Mouse (Mus musculus) kidney, postnatal 25 days (tissue): ENCODE data around the gene Coro6.

Experiments used
- DNase-seq, 2 experiments: peaks; one replicate each; pipeline ENCODE4 v3.0.0; 2021; ENCODE audit warnings: mixed read lengths in 2 of 2

The Coro6 gene

DNA sequence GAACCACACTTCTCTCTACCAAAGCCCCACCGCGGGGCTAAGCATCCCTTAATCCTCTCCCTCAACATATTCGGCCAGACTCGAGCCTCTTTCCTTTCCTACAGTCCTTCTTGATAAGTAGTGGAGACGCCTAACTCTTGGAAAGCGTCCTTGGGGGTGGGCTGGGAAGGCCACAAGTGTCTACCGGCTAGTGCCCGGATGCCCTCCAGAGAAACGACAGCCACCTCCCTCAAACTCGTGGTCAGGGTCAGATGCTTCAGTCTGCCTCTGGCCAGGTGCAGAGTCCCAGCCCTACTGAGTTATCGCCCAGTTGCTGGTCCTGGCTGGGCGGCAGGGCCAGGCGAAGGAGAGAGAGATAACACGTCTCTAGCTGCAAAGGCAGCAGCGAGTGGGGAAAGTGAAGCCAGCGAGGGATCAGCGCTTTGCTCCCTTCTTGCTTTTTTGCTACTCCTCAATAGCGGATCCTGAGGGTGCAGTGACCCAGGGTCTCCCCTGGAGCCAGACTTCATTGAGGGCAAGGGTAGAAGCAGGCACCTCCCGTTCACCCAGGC, 52.1 kb downstream of the Coro6 start:
- DNase-seq = peak in 1 of 2 experiments; percentile 42

DNA sequence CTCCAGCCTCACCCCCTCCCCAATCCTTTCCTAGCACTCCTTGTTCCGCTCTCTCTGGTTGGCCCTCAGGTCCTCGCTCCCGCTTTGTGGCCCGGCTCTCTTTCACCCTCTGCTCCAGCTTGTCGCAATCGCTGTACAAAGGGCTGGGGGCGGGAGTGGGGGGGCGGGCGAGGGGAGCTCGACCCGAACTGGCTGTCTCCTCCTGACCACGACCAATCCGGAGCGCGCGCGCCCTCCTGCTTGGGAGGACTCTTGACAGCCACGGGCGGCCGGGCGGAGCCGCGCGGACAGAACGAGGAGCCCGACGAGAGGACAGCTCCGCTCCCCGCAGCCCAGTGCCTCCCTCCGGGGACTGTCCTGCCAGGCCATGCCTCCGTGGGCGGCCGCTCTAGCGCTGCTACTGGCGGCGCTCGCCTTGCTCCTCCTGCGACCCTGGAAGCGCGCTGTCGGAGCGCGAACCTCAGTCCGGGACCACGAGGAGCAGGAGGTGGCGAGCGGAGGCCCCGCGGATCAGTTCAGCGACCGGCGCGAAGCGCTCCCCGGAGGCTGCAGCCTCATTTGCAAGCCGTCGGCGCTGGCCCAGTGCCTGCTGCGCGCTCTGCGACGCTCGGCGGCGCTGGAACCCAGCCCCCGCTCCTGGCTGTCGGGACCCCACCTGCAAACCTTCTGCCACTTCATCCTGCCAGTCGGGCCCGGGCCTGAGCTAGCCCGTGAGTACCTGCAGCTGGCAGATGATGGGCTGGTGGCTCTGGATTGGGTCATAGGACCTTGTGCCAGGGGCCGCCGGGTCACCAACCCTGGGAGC, 52.8 kb downstream of the Coro6 start, which contains the start of gene Abhd15:
Abhd15 (plus strand) TSS at position 290 of the 805 bp plus-strand sequence.
- peak; percentile 83 to 94 for DNase-seq

DNA sequence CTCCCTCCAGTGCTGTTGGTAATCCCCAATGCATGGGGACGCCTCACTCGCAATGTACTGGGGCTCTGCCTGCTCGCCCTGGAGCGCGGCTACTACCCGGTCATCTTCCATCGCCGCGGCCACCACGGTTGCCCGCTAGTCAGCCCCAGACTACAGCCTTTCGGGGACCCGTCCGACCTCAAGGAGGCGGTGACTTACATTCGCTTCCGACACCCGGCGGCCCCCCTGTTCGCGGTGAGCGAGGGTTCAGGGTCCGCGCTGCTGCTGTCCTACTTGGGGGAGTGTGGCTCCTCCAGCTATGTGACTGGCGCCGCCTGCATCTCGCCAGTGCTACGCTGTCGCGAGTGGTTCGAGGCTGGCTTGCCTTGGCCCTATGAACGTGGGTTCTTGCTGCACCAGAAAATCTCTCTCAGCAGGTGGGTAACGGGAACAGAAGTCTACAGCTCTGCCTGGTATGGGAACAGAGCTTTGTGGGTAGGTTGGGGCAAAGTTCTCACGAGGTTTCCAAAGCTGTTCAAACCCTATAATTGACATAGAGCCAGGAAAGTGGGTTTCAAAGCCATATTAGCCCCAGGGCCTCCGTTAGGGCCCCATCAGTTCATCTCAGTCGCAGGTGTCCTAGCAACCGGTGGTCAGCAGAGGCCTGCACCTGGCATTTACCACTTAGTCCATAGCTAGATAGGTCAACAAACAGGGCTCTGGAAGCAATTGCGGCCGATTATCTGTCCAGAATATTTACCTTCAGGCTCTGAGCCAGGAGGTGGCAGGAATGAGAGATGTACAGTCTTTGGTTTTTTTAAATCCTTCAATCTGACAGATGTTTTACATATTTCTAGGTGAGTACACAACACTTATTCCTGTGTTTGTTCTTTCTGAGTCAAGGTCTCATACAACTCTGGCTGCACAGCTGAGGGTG, 53.7 kb downstream of the Coro6 start, which contains the start of gene Trp53i13:
Trp53i13 (minus strand) TSS at position 344 of the 916 bp plus-strand sequence.
- DNase-seq = peak in 1 of 2 experiments; percentile 76

DNA sequence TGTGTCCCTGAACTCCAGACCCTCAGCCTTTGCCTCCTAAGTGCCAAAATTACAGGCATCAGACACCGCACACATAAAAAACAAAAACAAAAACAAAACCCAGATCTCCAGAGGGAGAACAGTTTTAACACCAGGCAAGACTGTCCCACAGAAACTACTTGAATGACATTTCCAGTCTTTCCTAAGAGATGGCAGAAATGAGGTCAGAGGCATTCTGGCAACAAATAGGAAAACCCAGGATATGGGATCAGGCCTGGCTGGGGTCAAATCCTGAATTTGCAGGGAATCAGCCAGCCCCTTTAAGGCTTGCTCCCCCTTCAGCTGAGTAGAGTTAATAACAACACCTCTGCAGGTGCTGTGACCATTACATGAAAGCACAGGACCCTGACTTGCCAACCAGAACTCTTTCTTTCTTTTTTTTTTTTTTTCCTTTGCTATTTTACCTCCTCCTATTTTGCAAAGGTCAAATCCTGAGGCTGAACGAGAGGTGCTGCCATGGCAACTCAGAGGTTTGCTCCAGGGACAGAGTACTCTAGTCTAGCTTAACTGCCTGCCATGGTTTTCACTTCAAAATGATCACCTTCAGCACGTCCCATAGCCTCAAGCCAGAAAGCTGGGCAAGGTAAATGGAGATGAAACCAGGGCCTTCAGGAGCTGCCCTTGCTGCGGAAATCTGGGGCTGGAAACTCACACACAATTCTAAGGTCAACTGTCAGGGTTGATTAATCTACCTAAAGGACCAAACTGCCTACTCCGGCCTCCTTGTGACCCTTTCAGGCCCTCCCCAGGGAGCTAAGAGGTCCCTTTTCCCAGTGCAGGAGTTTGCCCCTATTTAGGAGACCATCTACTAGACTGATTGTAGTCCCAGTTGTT, 54.6 kb downstream of the Coro6 start:
- DNase-seq = peak in 1 of 2 experiments; percentile 49

DNA sequence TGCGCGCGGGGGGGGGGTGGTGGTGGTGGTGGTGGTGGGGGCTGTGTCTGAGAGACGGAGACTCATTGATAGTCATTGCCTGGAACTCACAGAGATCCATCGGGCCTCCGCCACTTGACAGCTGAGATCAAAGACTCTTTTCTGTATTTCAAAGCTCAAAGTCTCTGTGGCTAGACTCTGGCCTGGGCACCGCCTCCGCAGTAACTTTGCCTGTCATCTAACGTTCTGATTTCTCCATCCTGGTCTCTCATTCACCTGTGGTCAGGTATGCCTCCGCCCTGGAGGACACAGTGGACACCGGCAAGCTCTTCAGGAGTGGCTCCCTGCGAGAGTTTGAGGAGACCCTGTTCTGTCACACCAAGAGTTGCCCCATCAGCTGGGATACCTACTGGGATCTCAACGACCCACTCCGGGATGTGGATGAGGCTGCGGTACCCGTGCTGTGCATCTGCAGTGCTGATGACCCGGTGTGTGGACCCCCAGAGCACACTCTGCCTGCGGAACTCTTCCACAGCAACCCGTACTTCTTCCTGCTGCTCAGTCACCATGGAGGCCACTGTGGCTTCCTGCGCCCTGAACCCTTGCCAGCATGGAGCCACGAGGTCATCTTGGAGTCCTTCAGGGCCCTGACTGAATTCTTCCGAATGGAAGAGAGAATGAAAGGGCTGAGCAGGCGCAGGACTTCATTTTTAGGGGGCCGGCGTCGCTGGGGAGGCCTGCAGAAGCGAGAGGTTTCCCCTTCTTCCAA, 56.0 kb downstream of the Coro6 start:
- DNase-seq = peak in 1 of 2 experiments; percentile 36

DNA sequence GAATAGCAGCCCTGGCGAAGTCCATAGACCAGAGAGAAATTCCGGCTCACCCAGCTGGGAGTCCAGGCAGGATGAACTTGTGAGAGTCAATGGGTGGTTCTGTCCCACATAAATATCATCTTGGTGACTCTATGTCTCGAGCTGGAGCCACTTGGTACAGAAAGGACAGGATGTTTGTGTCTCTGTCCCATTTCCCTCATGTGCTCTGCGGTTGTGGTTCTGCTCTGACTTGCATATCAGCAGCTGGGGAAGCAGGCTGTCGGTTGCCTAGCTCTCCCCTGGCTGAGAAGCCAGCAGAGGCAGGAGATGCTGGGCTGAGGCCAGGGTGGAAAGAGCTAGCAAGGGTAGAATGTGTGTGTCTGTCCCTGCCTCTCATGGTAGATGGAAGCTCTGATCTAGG, 56.8 kb downstream of the Coro6 start, which contains the start of gene Gm10392:
Gm10392 (minus strand) TSS at position 156 of the 400 bp plus-strand sequence.
- peak in 1 of 2 experiments; percentile 66 for DNase-seq
